Mouse (Mus musculus) embryonic fibroblast, embryonic 13.5 days (primary cell): ENCODE measurements around the gene Lgi1.

ENCODE experiments used
- CTCF ChIP-seq: IDR thresholded peaks from 2 replicates; pipeline ENCODE4 v1.5.1; 2011; ENCODE audit warnings: mild to moderate bottlenecking, control low read depth, low read length, moderate library complexity, borderline replicate concordance; ENCODE audit not compliant: insufficient read depth
- POLR2A ChIP-seq: IDR thresholded peaks from 2 replicates; pipeline ENCODE4 v1.6.1; 2011; ENCODE audit warnings: low read depth, mild to moderate bottlenecking, control low read depth, low read length, moderate library complexity

GRCm38 (mm10) chr19:38331072-38331471 is 66.7 kb downstream of the Lgi1 start:
- TF ChIP-seq CTCF, result no peak
- TF ChIP-seq POLR2A, result no peak
